Mouse (Mus musculus): Measurements from ENCODE around the gene Phrf1. TPM values are rescaled to one million over a fixed set of nuclear protein-coding genes. Genes with fewer than 3 reads are reported as not detected.

The Phrf1 gene
- polyA plus RNA-seq, 1 experiment = 44.5 TPM

- Histone ChIP-seq H3K4me2 (ENCODE audit: low read depth) (no peak overlapping the region), H3K79me2 (ENCODE audit: control insufficient read depth, insufficient read depth) (no peaks in the 10 kb centered on the region), H3ac (ENCODE audit: control insufficient read depth, insufficient read length) (no peak overlapping the region), H3K36me3 (ENCODE audit: control insufficient read depth, insufficient read depth) (no peaks in the 10 kb centered on the region), H3K4me3 (no peak overlapping the region), H3K27me3 (ENCODE audit: control insufficient read depth, insufficient read depth, insufficient read length) (peaks cover 45% of the 10 kb centered on the region)
- TF ChIP-seq SRF (IDR thresholded peaks at IDR 0.05; ENCODE audit: control insufficient read depth, insufficient read length, low read depth) (no peak), E2F4 (IDR thresholded peaks at IDR 0.05; ENCODE audit: insufficient read depth) (no peak), MYOD1 (IDR thresholded peaks at IDR 0.05; ENCODE audit: control insufficient read depth in 1 of 3, insufficient read length in 2 of 3, low read depth in 2 of 3) (no peak), POLR2A (IDR thresholded peaks at IDR 0.05; ENCODE audit: insufficient read length, low read depth) (no peak), CEBPB (IDR thresholded peaks at IDR 0.05; ENCODE audit: insufficient read depth, poor library complexity, severe bottlenecking) (no peak), MAX (IDR thresholded peaks at IDR 0.05; ENCODE audit: low read depth) (no peak), MYOG (IDR thresholded peaks at IDR 0.05; ENCODE audit: control insufficient read depth in 1 of 3, insufficient read depth in 1 of 3, insufficient read length in 2 of 3, low read depth in 2 of 3) (no peak), TCF12 (IDR thresholded peaks at IDR 0.05; ENCODE audit: insufficient read depth, poor library complexity, severe bottlenecking) (no peak), TCF3 (IDR thresholded peaks at IDR 0.05; ENCODE audit: insufficient read length, low read depth) (no peak), POLR2AphosphoS2 (IDR thresholded peaks at IDR 0.05; ENCODE audit: insufficient read length, low read depth) (no peak), REST (IDR thresholded peaks at IDR 0.05; ENCODE audit: insufficient read depth, insufficient read length) (no peak), USF1 (IDR thresholded peaks at IDR 0.05; ENCODE audit: low read depth) (no peak)
These were observed 23.1 kb upstream of the Phrf1 start for GRCm38 (mm10) chr7:141205504-141205903.

- H3K27me3 ChIP-seq (ENCODE audit: control insufficient read depth, insufficient read depth, insufficient read length) = peaks cover 54% of the 10 kb centered on the region
- TF ChIP-seq MAX (IDR thresholded peaks at IDR 0.05; ENCODE audit: low read depth) (no peak), E2F4 (IDR thresholded peaks at IDR 0.05; ENCODE audit: insufficient read depth) (no peak), POLR2A (IDR thresholded peaks at IDR 0.05; ENCODE audit: insufficient read length, low read depth) (no peak), TCF12 (IDR thresholded peaks at IDR 0.05; ENCODE audit: insufficient read depth, poor library complexity, severe bottlenecking) (no peak), TCF3 (IDR thresholded peaks at IDR 0.05; ENCODE audit: insufficient read length, low read depth) (no peak), MYOG (IDR thresholded peaks at IDR 0.05; ENCODE audit: control insufficient read depth in 1 of 3, insufficient read depth in 1 of 3, insufficient read length in 2 of 3, low read depth in 2 of 3) (no peak)
These were observed 22.2 kb upstream of the Phrf1 start for GRCm38 (mm10) chr7:141206182-141206937.

GRCm38 (mm10) chr7:141209526-141209925 is 19.1 kb upstream of the Phrf1 start:
- Histone ChIP-seq H3K4me2 (ENCODE audit: low read depth) (no peak overlapping the region), H3ac (ENCODE audit: control insufficient read depth, insufficient read length) (no peak overlapping the region), H3K79me2 (ENCODE audit: control insufficient read depth, insufficient read depth) (no peaks in the 10 kb centered on the region), H3K36me3 (ENCODE audit: control insufficient read depth, insufficient read depth) (no peaks in the 10 kb centered on the region), H3K4me3 (no peak overlapping the region), H3K27me3 (ENCODE audit: control insufficient read depth, insufficient read depth, insufficient read length) (peaks cover 76% of the 10 kb centered on the region)
- TF ChIP-seq MYOG (IDR thresholded peaks at IDR 0.05; ENCODE audit: control insufficient read depth in 1 of 3, insufficient read depth in 1 of 3, insufficient read length in 2 of 3, low read depth in 2 of 3) (no peak), CEBPB (IDR thresholded peaks at IDR 0.05; ENCODE audit: insufficient read depth, poor library complexity, severe bottlenecking) (no peak), MYOD1 (IDR thresholded peaks at IDR 0.05; ENCODE audit: control insufficient read depth in 1 of 3, insufficient read length in 2 of 3, low read depth in 2 of 3) (no peak), POLR2AphosphoS2 (IDR thresholded peaks at IDR 0.05; ENCODE audit: insufficient read length, low read depth) (no peak), REST (IDR thresholded peaks at IDR 0.05; ENCODE audit: insufficient read depth, insufficient read length) (no peak), TCF12 (IDR thresholded peaks at IDR 0.05; ENCODE audit: insufficient read depth, poor library complexity, severe bottlenecking) (no peak), MAX (IDR thresholded peaks at IDR 0.05; ENCODE audit: low read depth) (no peak), TCF3 (IDR thresholded peaks at IDR 0.05; ENCODE audit: insufficient read length, low read depth) (no peak), SRF (IDR thresholded peaks at IDR 0.05; ENCODE audit: control insufficient read depth, insufficient read length, low read depth) (no peak), USF1 (IDR thresholded peaks at IDR 0.05; ENCODE audit: low read depth) (no peak), POLR2A (IDR thresholded peaks at IDR 0.05; ENCODE audit: insufficient read length, low read depth) (no peak), E2F4 (IDR thresholded peaks at IDR 0.05; ENCODE audit: insufficient read depth) (no peak)

More at GRCm38 (mm10) chr7:141206182-141206937, 22.2 kb upstream of the Phrf1 start:
- Histone ChIP-seq H3K4me2 (ENCODE audit: low read depth) (no peak overlapping the region), H3K36me3 (ENCODE audit: control insufficient read depth, insufficient read depth) (no peaks in the 10 kb centered on the region), H3ac (ENCODE audit: control insufficient read depth, insufficient read length) (no peak overlapping the region), H3K79me2 (ENCODE audit: control insufficient read depth, insufficient read depth) (no peaks in the 10 kb centered on the region), H3K4me3 (no peak overlapping the region)

- Histone ChIP-seq H3K4me2 (ENCODE audit: low read depth) (no peak overlapping the region), H3K27me3 (ENCODE audit: control insufficient read depth, insufficient read depth, insufficient read length) (peaks cover 76% of the 10 kb centered on the region), H3K36me3 (ENCODE audit: control insufficient read depth, insufficient read depth) (no peaks in the 10 kb centered on the region), H3K79me2 (ENCODE audit: control insufficient read depth, insufficient read depth) (no peaks in the 10 kb centered on the region), H3K4me3 (no peak overlapping the region), H3ac (ENCODE audit: control insufficient read depth, insufficient read length) (no peak overlapping the region)
- TF ChIP-seq SRF (IDR thresholded peaks at IDR 0.05; ENCODE audit: control insufficient read depth, insufficient read length, low read depth) = no peak
- TF ChIP-seq POLR2A (IDR thresholded peaks at IDR 0.05; ENCODE audit: insufficient read length, low read depth) = no peak
- no peak for TF ChIP-seq MYOG (IDR thresholded peaks at IDR 0.05; ENCODE audit: control insufficient read depth in 1 of 3, insufficient read depth in 1 of 3, insufficient read length in 2 of 3, low read depth in 2 of 3)
- no peak for TF ChIP-seq TCF12 (IDR thresholded peaks at IDR 0.05; ENCODE audit: insufficient read depth, poor library complexity, severe bottlenecking)
- TF ChIP-seq CEBPB (IDR thresholded peaks at IDR 0.05; ENCODE audit: insufficient read depth, poor library complexity, severe bottlenecking) = no peak
- TF ChIP-seq POLR2AphosphoS2 (IDR thresholded peaks at IDR 0.05; ENCODE audit: insufficient read length, low read depth) = no peak
- no peak for TF ChIP-seq USF1 (IDR thresholded peaks at IDR 0.05; ENCODE audit: low read depth)
- no peak for TF ChIP-seq MYOD1 (IDR thresholded peaks at IDR 0.05; ENCODE audit: control insufficient read depth in 1 of 3, insufficient read length in 2 of 3, low read depth in 2 of 3)
- no peak for TF ChIP-seq E2F4 (IDR thresholded peaks at IDR 0.05; ENCODE audit: insufficient read depth)
- no peak for TF ChIP-seq MAX (IDR thresholded peaks at IDR 0.05; ENCODE audit: low read depth)
These were observed 18.4 kb upstream of the Phrf1 start for GRCm38 (mm10) chr7:141210137-141210536.

Measured in myocyte (in vitro differentiated cells).